Mouse (Mus musculus) forebrain, embryonic 15.5 days (tissue): ENCODE data around the gene Rere. TPM values are rescaled to one million over a fixed set of nuclear protein-coding genes. Genes with fewer than 3 reads are reported as not detected.
"Not testable (repeated sequence)": the region's sequence is repeated elsewhere in the genome, so short reads cannot be mapped to it uniquely, and the experiment has no call there.

Experiments used
- ATAC-seq: fragments of 200-750 bp; cut with Nextera tagmentation; replicated peaks from 2 replicates; pipeline ENCODE4 v1.8.0; 2017; ENCODE audit warnings: mild to moderate bottlenecking, moderate TSS enrichment, moderate library complexity
- H3K27ac ChIP-seq: fragments of 300-500 bp; sonication (generic); replicated peaks from 2 replicates; pipeline ENCODE4 v1.5.1; 2015; ENCODE audit warnings: mild to moderate bottlenecking, inconsistent platforms
- H3K27me3 ChIP-seq: fragments of 300-500 bp; sonication (generic); 2 replicates; pipeline ENCODE4 v1.6.1; 2015; ENCODE audit warnings: inconsistent platforms
- H3K36me3 ChIP-seq: fragments of 300-500 bp; sonication (generic); 2 replicates; pipeline ENCODE4 v1.6.1; 2015; ENCODE audit warnings: mild to moderate bottlenecking, inconsistent platforms
- H3K4me1 ChIP-seq: fragments of 300-500 bp; sonication (generic); 2 replicates; pipeline ENCODE4 v1.6.1; 2015; ENCODE audit warnings: inconsistent platforms
- H3K4me2 ChIP-seq: fragments of 300-500 bp; sonication (generic); replicated peaks from 2 replicates; pipeline ENCODE4 v1.6.1; 2015; ENCODE audit warnings: mild to moderate bottlenecking, inconsistent platforms
- H3K4me3 ChIP-seq: fragments of 300-500 bp; sonication (generic); 2 replicates; pipeline ENCODE4 v1.5.1; 2015; ENCODE audit warnings: mild to moderate bottlenecking, inconsistent platforms
- H3K9ac ChIP-seq: fragments of 300-500 bp; sonication (generic); replicated peaks from 2 replicates; pipeline ENCODE4 v1.6.1; 2015; ENCODE audit warnings: mild to moderate bottlenecking, inconsistent platforms
- H3K9me3 ChIP-seq: fragments of 300-500 bp; sonication (generic); 2 replicates; pipeline ENCODE4 v1.6.1; 2016; ENCODE audit warnings: inconsistent platforms
- WGBS: fragments of 180-500 bp; shearing (Covaris S2); methylation state at CpG from one replicate; pipeline ENCODE4 v1.1.7; 2015; ENCODE audit warnings: mixed read lengths; 5-methylcytosine and 5-hydroxymethylcytosine counted together
- polyA plus RNA-seq: library from polyadenylated mRNA; unstranded; fragments of >200 nt; fragmentation: Nextera tagmentation; extraction: Ambion mirVana; gene quantifications from 2 replicates; pipeline ENCODE4 v1.2.1, GENCODE M21; 2015

Gene Rere
- polyA plus RNA-seq, 1 experiment from 2014 or later = 26.6 TPM

GRCm38 (mm10) chr4:150591602-150592001, 310.2 kb downstream of the Rere start:
- 0 out of 2 replicates have a peak overlapping the region, but pooled peaks have one; percentile 6 for H3K27ac ChIP-seq
- ATAC-seq = no peak
- no peak overlapping the region for H3K4me3 ChIP-seq
- no peaks in the 10 kb centered on the region for H3K9me3 ChIP-seq
- no peak overlapping the region for H3K4me2 ChIP-seq
- no peaks in the 10 kb centered on the region for H3K36me3 ChIP-seq
- H3K27me3 ChIP-seq = no peaks in the 10 kb centered on the region
- 74% methylated on average over 4 of the region's 4 CpGs for WGBS
- H3K4me1 ChIP-seq = peaks cover 17% of the 10 kb centered on the region
- H3K9ac ChIP-seq = no peak overlapping the region

GRCm38 (mm10) chr4:150592087-150592486, 310.6 kb downstream of the Rere start:
- no peaks in the 10 kb centered on the region for H3K27me3 ChIP-seq
- no peak overlapping the region for H3K4me2 ChIP-seq
- H3K9me3 ChIP-seq = no peaks in the 10 kb centered on the region
- H3K4me1 ChIP-seq = peaks cover 12% of the 10 kb centered on the region
- H3K36me3 ChIP-seq = no peaks in the 10 kb centered on the region
- no peak overlapping the region for H3K27ac ChIP-seq
- ATAC-seq = no peak
- WGBS = 87% methylated on average over 6 of the region's 6 CpGs
- H3K9ac ChIP-seq = no peak overlapping the region
- H3K4me3 ChIP-seq = no peak overlapping the region

- no peak overlapping the region for H3K4me2 ChIP-seq
- no peaks in the 10 kb centered on the region for H3K9me3 ChIP-seq
- no peak for ATAC-seq
- peaks cover 10% of the 10 kb centered on the region; the same call in 1 of the 2 replicates for H3K4me1 ChIP-seq
- H3K27ac ChIP-seq = no peak overlapping the region
- no peaks in the 10 kb centered on the region for H3K27me3 ChIP-seq
- 84% methylated on average over 4 of the region's 4 CpGs for WGBS
- no peak overlapping the region for H3K4me3 ChIP-seq
- H3K36me3 ChIP-seq = no peaks in the 10 kb centered on the region
- H3K9ac ChIP-seq = no peak overlapping the region
These were observed 312.2 kb downstream of the Rere start for GRCm38 (mm10) chr4:150593473-150594217.

GRCm38 (mm10) chr4:150594298-150594829, 312.9 kb downstream of the Rere start:
- WGBS = 94% methylated on average over 4 of the region's 4 CpGs
- no peak overlapping the region for H3K4me3 ChIP-seq
- no peaks in the 10 kb centered on the region for H3K36me3 ChIP-seq
- no peaks in the 10 kb centered on the region for H3K9me3 ChIP-seq
- no peak overlapping the region for H3K4me2 ChIP-seq
- H3K27ac ChIP-seq = no peak overlapping the region
- no peak overlapping the region for H3K9ac ChIP-seq
- peaks cover 16% of the 10 kb centered on the region for H3K4me1 ChIP-seq
- H3K27me3 ChIP-seq = no peaks in the 10 kb centered on the region
- ATAC-seq = no peak

GRCm38 (mm10) chr4:150595071-150595470, 313.6 kb downstream of the Rere start:
- Histone ChIP-seq H3K9me3 (no peaks in the 10 kb centered on the region), H3K4me2 (no peak overlapping the region), H3K4me3 (no peak overlapping the region), H3K9ac (no peak overlapping the region), H3K27me3 (no peaks in the 10 kb centered on the region), H3K4me1 (peaks cover 21% of the 10 kb centered on the region), H3K27ac (no peak overlapping the region), H3K36me3 (no peaks in the 10 kb centered on the region)
- no peak for ATAC-seq
- WGBS = 85% methylated on average over 3 of the region's 3 CpGs

- Histone ChIP-seq H3K27me3 (no peaks in the 10 kb centered on the region), H3K36me3 (no peaks in the 10 kb centered on the region), H3K27ac (no peak overlapping the region), H3K9me3 (no peaks in the 10 kb centered on the region), H3K4me1 (peaks cover 17% of the 10 kb centered on the region), H3K9ac (no peak overlapping the region), H3K4me3 (no peak overlapping the region), H3K4me2 (no peak overlapping the region)
- ATAC-seq = no peak
- 88% methylated on average over 5 of the region's 5 CpGs for WGBS
These were observed 314.5 kb downstream of the Rere start for GRCm38 (mm10) chr4:150595991-150596390.

GRCm38 (mm10) chr4:150598686-150599085, 317.2 kb downstream of the Rere start:
- Histone ChIP-seq H3K4me3 (no peak overlapping the region), H3K27me3 (no peaks in the 10 kb centered on the region), H3K27ac (no peak overlapping the region; the same call in 1 of the 2 replicates), H3K36me3 (no peaks in the 10 kb centered on the region), H3K9me3 (no peaks in the 10 kb centered on the region), H3K4me2 (no peak overlapping the region), H3K9ac (no peak overlapping the region), H3K4me1 (peaks cover 16% of the 10 kb centered on the region)
- 79% methylated on average over 1 of the region's 1 CpGs for WGBS
- ATAC-seq = peak; percentile 51; the same call in 1 of the 2 replicates

- H3K9me3 ChIP-seq = no peaks in the 10 kb centered on the region
- peaks cover 16% of the 10 kb centered on the region for H3K4me1 ChIP-seq
- no peaks in the 10 kb centered on the region for H3K27me3 ChIP-seq
- H3K4me3 ChIP-seq = no peak overlapping the region
- H3K36me3 ChIP-seq = no peaks in the 10 kb centered on the region
- H3K9ac ChIP-seq = no peak overlapping the region
- no peak overlapping the region for H3K27ac ChIP-seq
- ATAC-seq = no peak
- H3K4me2 ChIP-seq = no peak overlapping the region
- 63% methylated on average over 3 of the region's 3 CpGs for WGBS
These were observed 317.9 kb downstream of the Rere start for GRCm38 (mm10) chr4:150599119-150599992.

GRCm38 (mm10) chr4:150600503-150600902, 319.1 kb downstream of the Rere start:
- not testable (repeated sequence) for H3K27ac ChIP-seq, H3K4me2 ChIP-seq, H3K36me3 ChIP-seq, H3K4me3 ChIP-seq, ATAC-seq, H3K9ac ChIP-seq, H3K9me3 ChIP-seq, H3K27me3 ChIP-seq
- WGBS = 88% methylated on average over 2 of the region's 2 CpGs
- H3K4me1 ChIP-seq = peaks cover 18% of the 10 kb centered on the region

- Histone ChIP-seq H3K4me1 (peaks cover 28% of the 10 kb centered on the region), H3K9me3 (no peaks in the 10 kb centered on the region), H3K4me3 (no peak overlapping the region), H3K36me3 (no peaks in the 10 kb centered on the region), H3K27ac (no peak overlapping the region; the same call in 1 of the 2 replicates), H3K27me3 (no peaks in the 10 kb centered on the region), H3K9ac (no peak overlapping the region), H3K4me2 (no peak overlapping the region)
- no peak for ATAC-seq
- WGBS = 45% methylated on average over 10 of the region's 10 CpGs
These were observed 320.0 kb downstream of the Rere start for GRCm38 (mm10) chr4:150601489-150601888.

GRCm38 (mm10) chr4:150603366-150604061, 322.1 kb downstream of the Rere start:
- no peak for ATAC-seq
- no peak overlapping the region for H3K27ac ChIP-seq

More at GRCm38 (mm10) chr4:150603366-150604061, 322.1 kb downstream of the Rere start:
- H3K9ac ChIP-seq = no peak overlapping the region
- H3K4me2 ChIP-seq = no peak overlapping the region
- no peaks in the 10 kb centered on the region for H3K9me3 ChIP-seq
- H3K4me3 ChIP-seq = no peak overlapping the region
- H3K36me3 ChIP-seq = no peaks in the 10 kb centered on the region
- no peaks in the 10 kb centered on the region for H3K27me3 ChIP-seq
- H3K4me1 ChIP-seq = peaks cover 34% of the 10 kb centered on the region
- WGBS = 96% methylated on average over 1 of the region's 1 CpGs
